Comparison of ENCODE assay signal across 8 mouse cellular contexts in the genomic region with DNA sequence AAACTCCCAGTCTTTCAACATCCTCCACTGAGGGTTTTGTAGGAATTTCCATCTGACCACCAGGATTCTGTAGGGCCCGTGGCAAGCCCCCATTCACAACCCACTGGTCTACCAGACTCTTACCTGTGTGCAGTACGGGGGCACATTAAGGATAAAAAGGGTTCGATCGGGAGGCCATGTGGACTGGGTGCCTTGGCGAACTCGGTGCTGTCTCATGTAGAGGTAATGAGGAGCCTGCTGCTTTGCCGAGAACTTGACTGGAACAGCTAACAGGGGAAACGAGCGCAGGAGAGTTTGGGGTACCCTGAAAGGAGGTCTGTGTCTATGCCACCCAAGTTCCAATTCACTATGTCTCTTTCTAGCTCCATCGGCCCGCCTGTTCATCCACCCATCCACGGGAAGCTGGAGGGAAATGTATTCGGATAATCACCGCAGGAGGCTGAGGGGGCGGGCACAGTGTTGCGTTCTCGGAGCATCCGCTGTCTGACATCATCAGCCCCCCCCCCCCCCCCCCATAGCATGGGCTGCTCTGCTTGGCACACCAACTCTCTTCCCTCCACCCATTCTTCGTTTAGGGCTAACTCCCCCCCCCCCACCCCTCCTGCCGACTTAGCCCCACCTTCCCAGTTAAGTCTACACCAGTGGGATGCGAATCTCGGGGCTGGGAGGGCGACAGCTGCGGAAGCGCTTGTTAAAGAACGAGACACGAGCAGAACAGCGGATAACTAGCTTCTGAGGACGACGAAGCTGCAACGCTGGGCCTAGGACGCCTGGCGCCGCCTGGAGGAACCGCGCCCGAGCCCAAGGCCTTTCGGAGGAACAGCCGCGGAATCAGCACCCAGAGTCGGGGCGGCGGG. TPM values are rescaled to one million over a fixed set of nuclear protein-coding genes. Genes with fewer than 3 reads are reported as not detected.
DNase-seq lines count a peak whose midpoint lies in the region; ATAC-seq and TF ChIP-seq lines count a peak whose summit lies in the region.

No protein-coding gene starts in this region.

- WGBS in forebrain, embryonic 13.5 days, result 3% methylated on average over 39 of the region's 43 CpGs
- 2% methylated on average over 43 of the region's 43 CpGs for WGBS in limb, embryonic 15.5 days
- 3% methylated on average over 43 of the region's 43 CpGs for WGBS in midbrain, embryonic 15.5 days

- peak overlapping the region; percentile 82 for H3K4me2 ChIP-seq in forebrain, embryonic 13.5 days
- peak overlapping the region; percentile 72 for H3K4me2 ChIP-seq in limb, embryonic 15.5 days
- peak overlapping the region; percentile 74 for H3K4me2 ChIP-seq in midbrain, embryonic 15.5 days

- peaks cover 26% of the 10 kb centered on the region for H3K4me1 ChIP-seq in forebrain, embryonic 13.5 days
- H3K4me1 ChIP-seq in limb, embryonic 15.5 days, result peaks cover 14% of the 10 kb centered on the region
- H3K4me1 ChIP-seq in midbrain, embryonic 15.5 days, result peaks cover 14% of the 10 kb centered on the region
- H3K4me1 ChIP-seq in testis, adult 2 months (ENCODE audit: control insufficient read depth, insufficient read depth, low read length), result peaks cover 2% of the 10 kb centered on the region; the same call in 1 of the 2 replicates

- no peak for TF ChIP-seq CTCF in testis, adult 2 months (IDR thresholded peaks at IDR 0.05; ENCODE audit: control insufficient read depth, insufficient read depth, insufficient replicate concordance, low read depth, low read length)

- TF ChIP-seq POLR2A in testis, adult 2 months (IDR thresholded peaks at IDR 0.05; ENCODE audit: control insufficient read depth, low read depth, low read length), result no peak

- peak; percentile 27; the same call in 1 of the 2 replicates for ATAC-seq in cerebellum, adult (ENCODE audit: insufficient number of reproducible peaks, low FRiP score, low TSS enrichment)
- peak; percentile 53 for ATAC-seq in forebrain, embryonic 13.5 days
- ATAC-seq in inflammation-experienced regulatory T-cells, adult 6 months, result peak; percentile 80
- ATAC-seq in limb, embryonic 15.5 days (ENCODE audit: insufficient number of reproducible peaks, low FRiP score, low TSS enrichment, low read depth), result no peak
- peak; percentile 50 for ATAC-seq in midbrain, embryonic 15.5 days (replicated peaks)

- peak; percentile 94 for DNase-seq in heart, adult 11 months
- no peak for DNase-seq in heart, adult 8-10 months (ENCODE audit: low spot score)

- H3K36me3 ChIP-seq in forebrain, embryonic 13.5 days (ENCODE audit: poor library complexity, severe bottlenecking), result peaks cover 50% of the 10 kb centered on the region
- peaks cover 55% of the 10 kb centered on the region for H3K36me3 ChIP-seq in limb, embryonic 15.5 days
- peaks cover 25% of the 10 kb centered on the region; the same call in 1 of the 2 replicates for H3K36me3 ChIP-seq in midbrain, embryonic 15.5 days (replicated peaks)
- H3K36me3 ChIP-seq in testis, adult 2 months (ENCODE audit: control insufficient read depth, insufficient read depth, low read length), result no peaks in the 10 kb centered on the region

- peak overlapping the region; percentile 73 for H3K9ac ChIP-seq in forebrain, embryonic 13.5 days
- H3K9ac ChIP-seq in limb, embryonic 15.5 days, result peak overlapping the region; percentile 29
- peak overlapping the region; percentile 64 for H3K9ac ChIP-seq in midbrain, embryonic 15.5 days

- peak overlapping the region; percentile 90 for H3K27ac ChIP-seq in forebrain, embryonic 13.5 days
- H3K27ac ChIP-seq in limb, embryonic 15.5 days, result peak overlapping the region; percentile 85
- peak overlapping the region; percentile 87 for H3K27ac ChIP-seq in midbrain, embryonic 15.5 days
- H3K27ac ChIP-seq in testis, adult 2 months (ENCODE audit: control insufficient read depth, insufficient read depth, low read depth, low read length), result peak overlapping the region; percentile 94

- no peaks in the 10 kb centered on the region for H3K27me3 ChIP-seq in forebrain, embryonic 13.5 days
- no peaks in the 10 kb centered on the region for H3K27me3 ChIP-seq in limb, embryonic 15.5 days
- H3K27me3 ChIP-seq in midbrain, embryonic 15.5 days (replicated peaks), result no peaks in the 10 kb centered on the region
- no peaks in the 10 kb centered on the region for H3K27me3 ChIP-seq in testis, adult 2 months (ENCODE audit: control insufficient read depth, insufficient read depth, low read length)

- no peaks in the 10 kb centered on the region for H3K9me3 ChIP-seq in forebrain, embryonic 13.5 days (replicated peaks)
- no peaks in the 10 kb centered on the region for H3K9me3 ChIP-seq in limb, embryonic 15.5 days
- no peaks in the 10 kb centered on the region for H3K9me3 ChIP-seq in midbrain, embryonic 15.5 days

- peak overlapping the region; percentile 86 for H3K4me3 ChIP-seq in forebrain, embryonic 13.5 days
- H3K4me3 ChIP-seq in limb, embryonic 15.5 days, result peak overlapping the region; percentile 85
- H3K4me3 ChIP-seq in midbrain, embryonic 15.5 days, result peak overlapping the region; percentile 81
- peak overlapping the region; percentile 97 for H3K4me3 ChIP-seq in testis, adult 2 months (ENCODE audit: control insufficient read depth, low read depth, low read length)

RNA-seq across cellular contexts. Expression of gene Rrp7a, which starts 0.7 kb away (rescaled TPM):
- total RNA-seq in heart, adult 8-10 months (2022), result 10 to 100 TPM; 38.9 to 42.7 (median 40.5) TPM
- 64.2 and 77.1 TPM in 2 replicates for polyA plus RNA-seq in forebrain, embryonic 13.5 days (2015; fragmentation: Nextera tagmentation; extraction: Ambion mirVana)
- 10 to 100 TPM; 70.6 to 86.9 (median 82.4) TPM for polyA plus RNA-seq in inflammation-experienced regulatory T-cells, adult 6 months (2017; shearing (Covaris generic))
- 66.9 and 67.3 TPM in 2 replicates for polyA plus RNA-seq in limb, embryonic 15.5 days (2015; fragmentation: Nextera tagmentation; extraction: Ambion mirVana)
- polyA plus RNA-seq in midbrain, embryonic 15.5 days (2015; fragmentation: Nextera tagmentation; extraction: Ambion mirVana), result 83.5 and 86.8 TPM in 2 replicates
- 109 and 137 TPM in 2 replicates for polyA plus RNA-seq in testis, adult 2 months (2012; rRNA removed)

RNA-seq across cellular contexts. Expression of gene Poldip3, which starts 27.2 kb away (rescaled TPM):
- 10 to 100 TPM; 23.5 to 27.1 (median 26.2) TPM for total RNA-seq in heart, adult 8-10 months (2022)
- 155 and 168 TPM in 2 replicates for polyA plus RNA-seq in forebrain, embryonic 13.5 days (2015; fragmentation: Nextera tagmentation; extraction: Ambion mirVana)
- polyA plus RNA-seq in inflammation-experienced regulatory T-cells, adult 6 months (2017; shearing (Covaris generic)), result 100 to 1,000 TPM; 162 to 203 (median 174) TPM
- polyA plus RNA-seq in limb, embryonic 15.5 days (2015; fragmentation: Nextera tagmentation; extraction: Ambion mirVana), result 134 and 137 TPM in 2 replicates
- polyA plus RNA-seq in midbrain, embryonic 15.5 days (2015; fragmentation: Nextera tagmentation; extraction: Ambion mirVana), result 154 and 158 TPM in 2 replicates
- polyA plus RNA-seq in testis, adult 2 months (2012; rRNA removed), result 45.2 TPM in 2 replicates

RNA-seq across cellular contexts. Expression of gene Serhl, which starts 32.6 kb away (rescaled TPM):
- 10 to 100 TPM; 47.4 to 64.0 (median 62.0) TPM for total RNA-seq in heart, adult 8-10 months (2022)
- polyA plus RNA-seq in forebrain, embryonic 13.5 days (2015; fragmentation: Nextera tagmentation; extraction: Ambion mirVana), result 35.4 and 36.9 TPM in 2 replicates
- polyA plus RNA-seq in inflammation-experienced regulatory T-cells, adult 6 months (2017; shearing (Covaris generic)), result 10 to 100 TPM; 63.6 to 95.2 (median 80.0) TPM
- 66.0 and 68.8 TPM in 2 replicates for polyA plus RNA-seq in limb, embryonic 15.5 days (2015; fragmentation: Nextera tagmentation; extraction: Ambion mirVana)
- 24.9 and 27.8 TPM in 2 replicates for polyA plus RNA-seq in midbrain, embryonic 15.5 days (2015; fragmentation: Nextera tagmentation; extraction: Ambion mirVana)
- 34.3 and 37.5 TPM in 2 replicates for polyA plus RNA-seq in testis, adult 2 months (2012; rRNA removed)

RNA-seq across cellular contexts. Expression of gene Cyb5r3, which starts 50.5 kb away (rescaled TPM):
- 100 to 1,000 TPM in 2 of 4 experiments, 10 to 100 TPM in 2; 81.4 to 113 (median 96.2) TPM for total RNA-seq in heart, adult 8-10 months (2022)
- polyA plus RNA-seq in forebrain, embryonic 13.5 days (2015; fragmentation: Nextera tagmentation; extraction: Ambion mirVana), result 99.0 and 107 TPM in 2 replicates
- 10 to 100 TPM; 58.4 to 85.8 (median 76.2) TPM for polyA plus RNA-seq in inflammation-experienced regulatory T-cells, adult 6 months (2017; shearing (Covaris generic))
- polyA plus RNA-seq in limb, embryonic 15.5 days (2015; fragmentation: Nextera tagmentation; extraction: Ambion mirVana), result 152 and 185 TPM in 2 replicates
- 122 TPM in 2 replicates for polyA plus RNA-seq in midbrain, embryonic 15.5 days (2015; fragmentation: Nextera tagmentation; extraction: Ambion mirVana)
- polyA plus RNA-seq in testis, adult 2 months (2012; rRNA removed), result 53.1 and 64.0 TPM in 2 replicates
